Mouse (Mus musculus): Measurements from ENCODE around the gene Arntl2. TPM values are rescaled to one million over a fixed set of nuclear protein-coding genes. Genes with fewer than 3 reads are reported as not detected.

Gene Arntl2
- polyA plus RNA-seq, 1 experiment, result 0.49 TPM

DNA sequence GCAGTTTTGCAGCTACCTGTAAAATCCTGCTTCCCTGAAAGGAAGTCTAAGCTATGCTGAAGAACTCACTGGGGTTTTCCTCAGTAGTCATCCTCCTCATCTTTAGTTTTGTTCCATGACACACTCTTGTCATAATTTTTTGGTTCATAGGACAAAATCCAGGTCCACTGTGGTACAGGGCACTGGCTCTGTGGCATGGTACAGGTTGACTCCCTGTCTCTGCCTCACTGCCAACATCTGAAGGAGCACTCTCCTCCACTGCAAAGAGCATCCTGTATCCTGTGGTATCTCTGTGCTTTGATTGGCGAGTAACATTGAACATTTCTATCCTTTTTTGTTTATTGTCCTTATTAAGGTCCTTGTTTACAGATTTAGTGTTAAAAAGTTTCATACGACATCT is 43.7 kb upstream of the Arntl2 start:
- Histone ChIP-seq H3ac (ENCODE audit: control insufficient read depth, insufficient read length, low read depth) (no peak overlapping the region), H3K36me3 (ENCODE audit: control insufficient read depth, insufficient read depth) (no peaks in the 10 kb centered on the region), H3K27me3 (ENCODE audit: control insufficient read depth, insufficient read depth, insufficient read length) (no peaks in the 10 kb centered on the region), H3K79me2 (ENCODE audit: control insufficient read depth, insufficient read depth) (no peaks in the 10 kb centered on the region), H3K4me3 (ENCODE audit: insufficient read depth, poor library complexity, severe bottlenecking) (no peak overlapping the region), H3K79me3 (ENCODE audit: low read depth) (no peaks in the 10 kb centered on the region)
- TF ChIP-seq USF1 (IDR thresholded peaks at IDR 0.05; ENCODE audit: low read depth) (no peak), MYOD1 (IDR thresholded peaks at IDR 0.05; ENCODE audit: control insufficient read depth, insufficient read length, low read depth) (no peak), MAX (IDR thresholded peaks at IDR 0.05) (no peak), FOSL1 (IDR thresholded peaks at IDR 0.05; ENCODE audit: insufficient read depth, low read length, poor library complexity, severe bottlenecking) (no peak), CTCF (IDR thresholded peaks at IDR 0.05; ENCODE audit: control insufficient read depth, insufficient read depth, insufficient read length) (no peak), MYOG (IDR thresholded peaks at IDR 0.05; ENCODE audit: control insufficient read depth, extremely low read depth, insufficient read length) (no peak), CEBPB (IDR thresholded peaks at IDR 0.05; ENCODE audit: low read depth) (no peak)

DNA sequence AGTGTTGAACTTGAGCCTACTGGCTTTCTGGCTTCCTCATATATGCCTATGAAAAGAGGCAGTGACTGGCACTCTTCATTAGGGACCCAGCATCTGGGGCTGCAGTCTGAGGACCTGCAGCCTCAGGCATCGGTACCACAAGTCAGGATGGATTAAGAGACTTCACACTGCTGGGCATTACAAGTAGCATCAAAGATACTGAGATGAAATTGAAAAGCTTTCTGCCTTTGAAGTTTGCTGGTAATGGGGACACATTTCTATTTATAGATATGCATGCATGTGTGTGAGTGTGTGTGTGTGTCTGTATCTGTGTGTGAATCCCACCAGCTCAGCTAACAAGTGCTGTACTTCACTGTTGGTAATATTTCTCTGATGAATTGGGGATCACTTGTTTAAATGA is 43.2 kb upstream of the Arntl2 start:
- Histone ChIP-seq H3K79me2 (ENCODE audit: control insufficient read depth, insufficient read depth) (no peaks in the 10 kb centered on the region), H3K36me3 (ENCODE audit: control insufficient read depth, insufficient read depth) (no peaks in the 10 kb centered on the region), H3K4me3 (ENCODE audit: insufficient read depth, poor library complexity, severe bottlenecking) (no peak overlapping the region), H3K27me3 (ENCODE audit: control insufficient read depth, insufficient read depth, insufficient read length) (no peaks in the 10 kb centered on the region), H3ac (ENCODE audit: control insufficient read depth, insufficient read length, low read depth) (no peak overlapping the region), H3K79me3 (ENCODE audit: low read depth) (no peaks in the 10 kb centered on the region)
- TF ChIP-seq MAX (IDR thresholded peaks at IDR 0.05) (no peak), CEBPB (IDR thresholded peaks at IDR 0.05; ENCODE audit: low read depth) (no peak), MYOG (IDR thresholded peaks at IDR 0.05; ENCODE audit: control insufficient read depth, extremely low read depth, insufficient read length) (no peak), FOSL1 (IDR thresholded peaks at IDR 0.05; ENCODE audit: insufficient read depth, low read length, poor library complexity, severe bottlenecking) (no peak), MYOD1 (IDR thresholded peaks at IDR 0.05; ENCODE audit: control insufficient read depth, insufficient read length, low read depth) (no peak), USF1 (IDR thresholded peaks at IDR 0.05; ENCODE audit: low read depth) (no peak), CTCF (IDR thresholded peaks at IDR 0.05; ENCODE audit: control insufficient read depth, insufficient read depth, insufficient read length) (no peak)

DNA sequence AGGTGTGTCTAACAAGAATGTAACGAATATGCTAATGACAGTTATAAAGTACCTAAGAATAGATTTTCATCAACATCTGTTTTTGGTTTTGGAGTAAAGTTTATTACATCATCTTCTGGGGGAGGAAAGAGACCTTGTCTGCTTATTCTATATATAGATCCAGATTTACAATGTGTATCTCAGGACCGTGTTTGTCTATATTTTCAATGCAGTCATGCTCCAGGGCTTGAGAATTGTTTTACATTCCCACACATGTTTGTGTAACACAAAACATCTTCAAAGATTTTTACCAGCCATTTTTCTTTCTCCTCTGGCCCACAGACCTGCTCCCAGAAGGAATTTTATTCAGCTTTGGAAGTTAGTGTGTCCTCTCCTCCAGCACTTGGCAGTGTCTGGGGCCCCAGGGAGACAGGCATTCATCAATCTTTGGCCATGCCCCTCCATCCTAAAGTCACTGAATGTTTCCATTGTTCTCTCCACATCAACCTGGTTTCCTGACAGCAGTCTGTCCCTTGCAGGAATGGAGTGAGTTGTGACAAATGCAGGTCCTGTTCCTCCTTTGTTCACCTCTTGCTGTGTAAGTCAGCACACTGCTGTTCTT is 42.2 kb upstream of the Arntl2 start:
- Histone ChIP-seq H3K27me3 (ENCODE audit: control insufficient read depth, insufficient read depth, insufficient read length) (no peaks in the 10 kb centered on the region), H3K79me2 (ENCODE audit: control insufficient read depth, insufficient read depth) (no peaks in the 10 kb centered on the region), H3K36me3 (ENCODE audit: control insufficient read depth, insufficient read depth) (no peaks in the 10 kb centered on the region), H3K4me3 (ENCODE audit: insufficient read depth, poor library complexity, severe bottlenecking) (no peak overlapping the region), H3K79me3 (ENCODE audit: low read depth) (no peaks in the 10 kb centered on the region), H3ac (ENCODE audit: control insufficient read depth, insufficient read length, low read depth) (no peak overlapping the region)
- no peak for TF ChIP-seq MAX (IDR thresholded peaks at IDR 0.05)
- TF ChIP-seq CTCF (IDR thresholded peaks at IDR 0.05; ENCODE audit: control insufficient read depth, insufficient read depth, insufficient read length), result no peak
- TF ChIP-seq MYOD1 (IDR thresholded peaks at IDR 0.05; ENCODE audit: control insufficient read depth, insufficient read length, low read depth), result no peak
- no peak for TF ChIP-seq MYOG (IDR thresholded peaks at IDR 0.05; ENCODE audit: control insufficient read depth, extremely low read depth, insufficient read length)
- no peak for TF ChIP-seq FOSL1 (IDR thresholded peaks at IDR 0.05; ENCODE audit: insufficient read depth, low read length, poor library complexity, severe bottlenecking)
- no peak for TF ChIP-seq CEBPB (IDR thresholded peaks at IDR 0.05; ENCODE audit: low read depth)
- TF ChIP-seq USF1 (IDR thresholded peaks at IDR 0.05; ENCODE audit: low read depth), result no peak

DNA sequence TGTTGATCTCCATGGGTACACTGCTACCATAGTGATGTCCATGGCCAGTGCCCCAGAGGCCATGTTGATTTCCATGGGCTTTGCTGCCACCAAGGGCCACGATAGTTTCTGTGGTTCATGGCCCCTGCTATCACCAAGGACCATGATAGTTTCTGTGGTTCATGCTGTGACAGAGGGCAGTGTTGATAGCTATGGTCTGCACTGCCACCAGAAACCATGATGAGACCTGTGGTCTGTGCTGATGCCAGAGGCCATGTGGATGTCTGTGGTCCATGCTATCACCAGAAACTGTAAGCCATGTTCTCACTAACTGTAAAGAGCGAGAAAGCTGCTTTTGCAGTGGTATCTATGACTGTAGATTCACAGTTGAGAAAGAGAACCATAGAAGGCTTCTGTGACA is 40.7 kb upstream of the Arntl2 start:
- no peaks in the 10 kb centered on the region for H3K36me3 ChIP-seq (ENCODE audit: control insufficient read depth, insufficient read depth)
- no peak for TF ChIP-seq MYOD1 (IDR thresholded peaks at IDR 0.05; ENCODE audit: control insufficient read depth, insufficient read length, low read depth)
- TF ChIP-seq USF1 (IDR thresholded peaks at IDR 0.05; ENCODE audit: low read depth), result no peak
- TF ChIP-seq FOSL1 (IDR thresholded peaks at IDR 0.05; ENCODE audit: insufficient read depth, low read length, poor library complexity, severe bottlenecking), result no peak
- no peak for TF ChIP-seq MAX (IDR thresholded peaks at IDR 0.05)
- no peak for TF ChIP-seq MYOG (IDR thresholded peaks at IDR 0.05; ENCODE audit: control insufficient read depth, extremely low read depth, insufficient read length)
- no peak for TF ChIP-seq CEBPB (IDR thresholded peaks at IDR 0.05; ENCODE audit: low read depth)
- TF ChIP-seq CTCF (IDR thresholded peaks at IDR 0.05; ENCODE audit: control insufficient read depth, insufficient read depth, insufficient read length), result no peak
- no peak overlapping the region for H3ac ChIP-seq (ENCODE audit: control insufficient read depth, insufficient read length, low read depth)
- no peak overlapping the region for H3K4me3 ChIP-seq (ENCODE audit: insufficient read depth, poor library complexity, severe bottlenecking)
- no peaks in the 10 kb centered on the region for H3K79me3 ChIP-seq (ENCODE audit: low read depth)
- H3K79me2 ChIP-seq (ENCODE audit: control insufficient read depth, insufficient read depth), result no peaks in the 10 kb centered on the region
- no peaks in the 10 kb centered on the region for H3K27me3 ChIP-seq (ENCODE audit: control insufficient read depth, insufficient read depth, insufficient read length)

DNA sequence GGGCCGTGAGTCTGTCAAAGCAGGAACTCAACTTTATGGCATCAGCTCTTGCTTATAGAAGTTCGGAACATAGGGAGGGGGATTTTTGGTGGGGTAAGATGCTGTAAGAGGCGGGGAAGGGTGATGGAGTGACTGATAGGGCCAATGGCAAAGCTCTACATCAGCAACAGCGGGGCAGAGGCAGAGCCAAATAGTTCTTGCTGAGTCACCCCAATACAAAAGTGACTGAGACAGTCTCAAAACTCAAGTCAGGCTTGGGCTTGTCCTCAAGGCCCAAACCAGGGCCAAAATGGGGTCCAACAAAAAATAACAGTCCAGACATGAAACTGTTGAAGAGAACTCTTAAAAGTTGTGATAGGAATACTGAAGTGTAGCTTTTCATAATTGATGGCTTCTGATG is 40.2 kb upstream of the Arntl2 start:
- Histone ChIP-seq H3K27me3 (ENCODE audit: control insufficient read depth, insufficient read depth, insufficient read length) (no peaks in the 10 kb centered on the region), H3K79me2 (ENCODE audit: control insufficient read depth, insufficient read depth) (no peaks in the 10 kb centered on the region), H3K79me3 (ENCODE audit: low read depth) (no peaks in the 10 kb centered on the region), H3K4me3 (ENCODE audit: insufficient read depth, poor library complexity, severe bottlenecking) (no peak overlapping the region), H3ac (ENCODE audit: control insufficient read depth, insufficient read length, low read depth) (no peak overlapping the region), H3K36me3 (ENCODE audit: control insufficient read depth, insufficient read depth) (no peaks in the 10 kb centered on the region)
- TF ChIP-seq USF1 (IDR thresholded peaks at IDR 0.05; ENCODE audit: low read depth), result no peak
- no peak for TF ChIP-seq MYOD1 (IDR thresholded peaks at IDR 0.05; ENCODE audit: control insufficient read depth, insufficient read length, low read depth)
- TF ChIP-seq MAX (IDR thresholded peaks at IDR 0.05), result no peak
- no peak for TF ChIP-seq MYOG (IDR thresholded peaks at IDR 0.05; ENCODE audit: control insufficient read depth, extremely low read depth, insufficient read length)
- TF ChIP-seq CTCF (IDR thresholded peaks at IDR 0.05; ENCODE audit: control insufficient read depth, insufficient read depth, insufficient read length), result no peak
- no peak for TF ChIP-seq FOSL1 (IDR thresholded peaks at IDR 0.05; ENCODE audit: insufficient read depth, low read length, poor library complexity, severe bottlenecking)
- no peak for TF ChIP-seq CEBPB (IDR thresholded peaks at IDR 0.05; ENCODE audit: low read depth)
